Mouse (Mus musculus) activated CD4-positive, CD25-positive, alpha-beta regulatory T cell, adult 4 months (primary cell): ENCODE results near the gene Ewsr1. TPM values are rescaled to one million over a fixed set of nuclear protein-coding genes. Genes with fewer than 3 reads are reported as not detected.

Source experiments
- polyA plus RNA-seq, 2 experiments: library from polyadenylated mRNA; unstranded; fragments of 100-300 nt; shearing (Covaris generic); gene quantifications; one replicate each; pipeline ENCODE4 v1.2.1; 2017

The Ewsr1 gene
- polyA plus RNA-seq, 2 experiments from 2014 or later = 143 to 144 TPM

Other genes starting within 250 kb of the Ewsr1 start
- gene Nf2, start 249.7 kb downstream of the Ewsr1 start, polyA plus RNA-seq = 10 to 100 TPM; 14.1 to 19.1 TPM
- gene Nipsnap1, start 225.3 kb downstream of the Ewsr1 start, polyA plus RNA-seq = 10 to 100 TPM; 41.5 to 43.3 TPM
- 10 to 100 TPM; 31.6 to 45.2 TPM for gene Thoc5, start 203.9 kb downstream of the Ewsr1 start, polyA plus RNA-seq
- 1 to 10 TPM; 6.5 to 9.2 TPM for gene Nefh, start 151.2 kb downstream of the Ewsr1 start, polyA plus RNA-seq
- gene Ap1b1, start 112.4 kb downstream of the Ewsr1 start, polyA plus RNA-seq = 10 to 100 TPM; 51.9 to 60.4 TPM
- not detected for gene Rasl10a, start 41.1 kb downstream of the Ewsr1 start, polyA plus RNA-seq
- gene Gas2l1, start 33.9 kb downstream of the Ewsr1 start, polyA plus RNA-seq = under 1 TPM; 0.37 to 0.38 TPM
- 1 to 10 TPM; 5.6 to 5.9 TPM for gene Rhbdd3, start 340 bp downstream of the Ewsr1 start, polyA plus RNA-seq
- not detected for gene Emid1, start 53.0 kb upstream of the Ewsr1 start, polyA plus RNA-seq
- 1 to 10 TPM; 3.3 to 4.2 TPM for gene Kremen1, start 162.3 kb upstream of the Ewsr1 start, polyA plus RNA-seq